Mouse (Mus musculus) MEL (cell line): Measurements from ENCODE around the gene Strbp.

Experiments used
- CTCF ChIP-seq, 3 experiments: IDR thresholded peaks in 2 of 3; conservative IDR thresholded peaks in 1 of 3; 2 replicates each; pipeline ENCODE4 v1.5.1; 2011 to 2012; ENCODE audit warnings: low read length in 3 of 3, low read depth in 2 of 3, mild to moderate bottlenecking in 2 of 3, improper control_type of control experiment in 1 of 3, inconsistent platforms in 1 of 3, mixed read lengths in 1 of 3, moderate library complexity in 1 of 3; ENCODE audit not compliant: control insufficient read depth in 1 of 3, insufficient read depth in 1 of 3, poor library complexity in 1 of 3, severe bottlenecking in 1 of 3
- E2F4 ChIP-seq: IDR thresholded peaks from 2 replicates; pipeline ENCODE4 v1.6.1; 2011; ENCODE audit warnings: low read depth, low read length, improper control_type of control experiment, borderline replicate concordance
- MAFK ChIP-seq: IDR thresholded peaks from 2 replicates; pipeline ENCODE4 v1.6.1; 2011; ENCODE audit warnings: low read depth, mild to moderate bottlenecking, low read length, improper control_type of control experiment, borderline replicate concordance
- MAX ChIP-seq: IDR thresholded peaks from 2 replicates; pipeline ENCODE4 v1.6.1; 2011; ENCODE audit warnings: low read length, improper control_type of control experiment
- MYC ChIP-seq: IDR thresholded peaks from 2 replicates; pipeline ENCODE4 v1.6.1; 2011; ENCODE audit warnings: low read depth, mild to moderate bottlenecking, low read length, improper control_type of control experiment, moderate library complexity
- NELFE ChIP-seq: IDR thresholded peaks from 2 replicates; pipeline ENCODE4 v1.6.1; 2011; ENCODE audit warnings: low read depth, low read length, improper control_type of control experiment
- NRF1 ChIP-seq: IDR thresholded peaks from 2 replicates; pipeline ENCODE4 v1.6.1; 2014; ENCODE audit warnings: low read depth, mild to moderate bottlenecking, inconsistent platforms, low read length, improper control_type of control experiment, moderate library complexity; ENCODE audit not compliant: poor library complexity, insufficient read depth, severe bottlenecking
- POLR2A ChIP-seq, 2 experiments: IDR thresholded peaks; 2 replicates each; pipeline ENCODE4 v1.6.1; 2011 to 2012; ENCODE audit warnings: low read length in 2 of 2, mild to moderate bottlenecking in 2 of 2, control low read depth in 1 of 2, improper control_type of control experiment in 1 of 2, low read depth in 1 of 2, moderate library complexity in 1 of 2; ENCODE audit not compliant: control insufficient read depth in 1 of 2, insufficient read depth in 1 of 2, poor library complexity in 1 of 2
- SMC3 ChIP-seq: IDR thresholded peaks from 2 replicates; pipeline ENCODE4 v1.6.1; 2011; ENCODE audit warnings: low read depth, low read length, improper control_type of control experiment
- TAL1 ChIP-seq: IDR thresholded peaks from 2 replicates; pipeline ENCODE4 v1.6.1; 2012; ENCODE audit warnings: mild to moderate bottlenecking, inconsistent platforms, low read length, moderate library complexity, mixed read lengths
- TBP ChIP-seq: IDR thresholded peaks from 2 replicates; pipeline ENCODE4 v1.8.0; 2011; ENCODE audit warnings: low read depth, low read length, improper control_type of control experiment
- USF2 ChIP-seq, 2 experiments: IDR thresholded peaks; 2 replicates each; pipeline ENCODE4 v1.6.1; 2011 to 2012; ENCODE audit warnings: improper control_type of control experiment in 2 of 2, low read length in 2 of 2, borderline replicate concordance in 1 of 2, inconsistent platforms in 1 of 2, low read depth in 1 of 2, mild to moderate bottlenecking in 1 of 2; ENCODE audit not compliant: insufficient read depth in 1 of 2
- ZC3H11A ChIP-seq: IDR thresholded peaks from 2 replicates; pipeline ENCODE4 v1.6.1; 2012; ENCODE audit warnings: low read depth, mild to moderate bottlenecking, inconsistent platforms, low read length, improper control_type of control experiment
- ZKSCAN1 ChIP-seq: IDR thresholded peaks from 2 replicates; pipeline ENCODE4 v1.6.1; 2012; ENCODE audit warnings: low read depth, mild to moderate bottlenecking, inconsistent platforms, low read length, improper control_type of control experiment, moderate library complexity

DNA sequence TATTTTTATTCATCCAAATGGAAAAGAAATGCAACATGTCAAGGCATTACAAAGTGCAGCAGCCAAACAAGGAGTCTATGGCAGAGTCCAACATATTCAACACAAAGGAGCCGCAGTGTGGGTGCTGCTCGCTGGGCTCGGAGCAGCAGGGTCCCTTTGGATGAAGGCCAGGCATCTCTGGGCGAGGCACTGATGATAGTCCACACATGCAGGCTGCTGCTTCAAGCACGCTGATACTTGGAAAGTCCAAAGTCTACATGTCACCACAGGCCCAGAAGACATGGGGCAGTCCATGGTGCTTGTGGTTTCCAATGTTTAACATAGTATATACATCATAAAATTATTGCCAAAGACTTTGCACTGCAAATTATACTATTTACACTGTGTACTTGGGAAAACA, 133.8 kb downstream of the Strbp start:
- TF ChIP-seq TBP (no peak), TAL1 (no peak), MAX (no peak), MAFK (no peak), NRF1 (no peak), E2F4 (no peak), CTCF (IDR thresholded peaks at IDR 0.05 in 2 of 3, conservative IDR thresholded peaks at IDR 0.05 in 1 of 3; ENCODE audit: control insufficient read depth in 1 of 3, insufficient read depth in 1 of 3, low read depth in 2 of 3, low read length in 3 of 3, poor library complexity in 1 of 3, severe bottlenecking in 1 of 3) (no peak), POLR2A (IDR thresholded peaks at IDR 0.05; ENCODE audit: control insufficient read depth in 1 of 2, insufficient read depth in 1 of 2, low read depth in 1 of 2, low read length in 2 of 2, poor library complexity in 1 of 2) (no peak), ZC3H11A (no peak), NELFE (no peak), ZKSCAN1 (no peak), USF2 (IDR thresholded peaks at IDR 0.05; ENCODE audit: borderline replicate concordance in 1 of 2, insufficient read depth in 1 of 2, low read depth in 1 of 2, low read length in 2 of 2) (no peak), SMC3 (no peak), MYC (no peak)
